Mouse (Mus musculus): ENCODE results near the gene Prss37.
A peak's percentile ranks its signal among the peaks of the same experiment; 100 is the strongest.

The Prss37 gene

GRCm38 (mm10) chr6:40519408-40519807 lies at the start of gene Prss37:
Gene Prss37, minus strand, starts transcription at chr6:40519508.
- no peak for DNase-seq (ENCODE audit: low spot score in 2 of 2)

- no peak for DNase-seq (ENCODE audit: low spot score in 2 of 2)
These were observed 35.6 kb upstream of the Prss37 start, which contains the start of gene Olfr461 for GRCm38 (mm10) chr6:40554950-40555349. Gene Olfr461, minus strand, starts transcription at chr6:40555050.

DNA sequence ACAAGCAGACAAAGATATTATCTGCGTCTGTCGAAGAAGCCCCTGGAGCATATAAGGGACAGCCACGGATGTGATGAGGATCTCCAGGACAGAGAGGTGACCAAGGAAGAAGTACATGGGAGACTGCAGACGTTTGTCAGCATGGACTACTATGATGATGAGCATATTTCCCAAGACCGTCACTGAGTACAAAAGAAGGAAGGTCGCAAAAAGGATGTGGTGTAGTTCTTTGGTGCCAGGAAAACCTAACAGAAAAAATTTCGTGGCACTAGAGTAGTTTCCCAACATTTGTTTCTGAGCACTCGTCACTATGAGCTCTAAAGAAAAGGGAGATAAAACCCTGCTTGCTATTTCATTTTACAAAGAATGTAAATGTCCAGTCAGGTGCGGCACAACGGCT lies 25.4 kb upstream of the Prss37 start:
- no peak for DNase-seq (ENCODE audit: low spot score in 2 of 2)

- no peak for DNase-seq (ENCODE audit: low spot score in 2 of 2)
These were observed 26.1 kb downstream of the Prss37 start, which contains the start of gene Tas2r108 for GRCm38 (mm10) chr6:40493229-40493628. Gene Tas2r108, plus strand, starts transcription at chr6:40493529.

- no peak for DNase-seq (ENCODE audit: low spot score in 2 of 2)
These were observed 28.4 kb downstream of the Prss37 start, which contains the start of gene Tas2r137 for GRCm38 (mm10) chr6:40490933-40491332. Gene Tas2r137, plus strand, starts transcription at chr6:40491233.

DNA sequence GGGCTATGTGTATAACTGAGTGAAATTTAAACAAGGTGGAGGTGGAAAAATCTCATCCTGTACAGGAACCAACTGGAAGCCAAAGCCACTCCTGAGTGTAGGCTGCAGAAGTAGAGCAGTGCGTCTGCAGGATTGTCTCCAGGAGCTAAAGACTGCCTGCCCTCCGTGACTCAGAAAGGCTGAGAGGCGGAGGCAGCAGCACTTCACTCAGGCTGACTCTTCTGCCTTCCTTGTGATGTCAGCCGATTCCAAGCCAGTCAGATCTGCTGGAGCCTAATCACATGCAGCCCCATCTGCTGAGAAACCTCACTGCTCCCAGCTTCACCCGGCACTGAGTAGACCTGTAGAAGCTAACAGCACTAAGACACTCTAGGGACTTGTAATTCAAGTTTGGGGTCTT lies 37.0 kb downstream of the Prss37 start:
- DNase-seq (ENCODE audit: low spot score in 2 of 2), result no peak

DNA sequence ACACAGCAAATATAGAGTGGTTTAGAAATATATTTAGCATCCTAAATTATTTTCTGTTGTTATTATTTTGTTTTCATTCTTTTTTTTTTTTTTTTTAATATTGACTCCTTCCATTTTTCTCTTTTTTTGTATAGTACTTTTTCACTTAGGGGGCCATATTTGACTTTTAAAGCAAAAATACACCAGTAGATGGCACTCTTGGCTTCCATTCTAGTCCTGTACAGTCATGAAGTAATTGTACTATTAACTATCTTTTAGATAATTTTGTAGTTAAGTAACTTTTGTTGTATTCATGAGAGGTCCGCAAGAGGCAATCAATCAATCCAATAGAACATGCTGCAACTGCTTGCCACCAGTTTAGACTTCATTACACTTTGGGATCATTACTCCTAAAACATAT lies 39.6 kb downstream of the Prss37 start:
- DNase-seq (ENCODE audit: low spot score in 2 of 2), result no peak

DNA sequence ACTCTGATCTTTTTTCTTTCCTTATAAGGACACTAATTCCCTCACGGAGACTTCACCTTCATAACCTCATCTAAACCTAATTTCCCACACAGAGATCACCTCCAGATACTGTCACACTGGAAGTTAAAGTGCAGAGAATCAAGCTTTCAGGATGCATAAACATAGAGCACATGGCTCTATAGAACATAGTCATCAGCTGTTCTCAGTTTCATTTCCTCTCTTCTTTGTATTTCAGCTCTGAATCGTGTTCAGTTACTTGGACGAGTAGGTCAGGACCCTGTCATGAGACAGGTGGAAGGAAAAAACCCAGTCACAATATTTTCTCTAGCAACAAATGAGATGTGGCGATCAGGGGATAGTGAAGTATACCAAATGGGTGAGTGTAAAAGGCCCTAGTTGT lies 43.2 kb downstream of the Prss37 start:
- no peak for DNase-seq (ENCODE audit: low spot score in 2 of 2)

DNA sequence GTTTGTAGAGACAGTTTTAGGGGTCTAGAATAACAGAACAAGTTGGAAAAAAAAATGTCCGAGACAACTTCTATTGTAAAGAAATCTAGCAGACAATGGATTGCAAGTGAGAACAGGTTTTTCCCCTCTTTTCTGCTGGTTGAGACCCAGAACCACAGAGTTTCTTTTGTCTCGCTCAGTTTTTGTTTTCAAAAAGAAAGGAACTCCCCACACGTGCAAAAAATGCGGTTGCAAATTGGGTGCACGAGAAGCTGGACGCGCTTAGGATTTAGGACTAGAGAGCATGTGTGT lies 47.6 kb downstream of the Prss37 start:
- DNase-seq (ENCODE audit: low spot score in 2 of 2), result no peak

GRCm38 (mm10) chr6:40470916-40471719 lies 48.2 kb downstream of the Prss37 start, which contains the start of gene Ssbp1:
Gene Ssbp1, plus strand, starts transcription at chr6:40471352.
- peak; percentile 73 to 90 for DNase-seq (ENCODE audit: low spot score in 2 of 2)

GRCm38 (mm10) chr6:40465710-40466109 lies 53.6 kb downstream of the Prss37 start:
- DNase-seq (ENCODE audit: low spot score in 2 of 2), result no peak
